Mouse (Mus musculus) E14TG2a.4 (cell line): ENCODE measurements around the gene Gmpr.

Source experiments
- CTCF ChIP-seq: conservative IDR thresholded peaks from 2 replicates; pipeline ENCODE4 v1.5.1; 2014; ENCODE audit warnings: low read length
- NANOG ChIP-seq: IDR thresholded peaks from 2 replicates; pipeline ENCODE4 v1.6.1; 2014; ENCODE audit warnings: borderline replicate concordance, low read length, mixed read lengths

- TF ChIP-seq CTCF (no peak), NANOG (no peak)
These were observed 45.8 kb upstream of the Gmpr start for GRCm38 (mm10) chr13:45461370-45461958.
